Mouse (Mus musculus): ENCODE measurements around the gene Wdr90. TPM values are rescaled to one million over a fixed set of nuclear protein-coding genes. Genes with fewer than 3 reads are reported as not detected.

Wdr90 gene
- polyA plus RNA-seq, 1 experiment, result not detected

- no peak for TF ChIP-seq POLR2A (IDR thresholded peaks at IDR 0.05; ENCODE audit: insufficient read depth, low read depth, low read length)
- TF ChIP-seq CTCF (IDR thresholded peaks at IDR 0.05; ENCODE audit: insufficient read depth, low read depth, low read length), result no peak
- Histone ChIP-seq H3K4me3 (ENCODE audit: insufficient read depth, low read depth, low read length) (no peak overlapping the region), H3K4me1 (ENCODE audit: control insufficient read depth, insufficient read depth, low read length) (0 out of 2 replicates have a peak, but pooled peaks cover 2% of the 10 kb centered on the region), H3K27ac (ENCODE audit: insufficient read depth, low read depth, low read length) (no peak overlapping the region)
Measured at GRCm38 (mm10) chr17:25886806-25887205, 25.5 kb upstream of the Wdr90 start.

- H3K27ac ChIP-seq (ENCODE audit: insufficient read depth, low read depth, low read length), result no peak overlapping the region
- TF ChIP-seq POLR2A (IDR thresholded peaks at IDR 0.05; ENCODE audit: insufficient read depth, low read depth, low read length) (no peak), CTCF (IDR thresholded peaks at IDR 0.05; ENCODE audit: insufficient read depth, low read depth, low read length) (no peak)
- H3K4me3 ChIP-seq (ENCODE audit: insufficient read depth, low read depth, low read length), result no peak overlapping the region
- WGBS, result 67% methylated on average over 4 of the region's 4 CpGs
- H3K4me1 ChIP-seq (ENCODE audit: control insufficient read depth, insufficient read depth, low read length), result 0 out of 2 replicates have a peak, but pooled peaks cover 2% of the 10 kb centered on the region
Measured at GRCm38 (mm10) chr17:25885636-25886035, 24.3 kb upstream of the Wdr90 start.

GRCm38 (mm10) chr17:25883824-25884223 is 22.5 kb upstream of the Wdr90 start:
- 92% methylated on average over 3 of the region's 3 CpGs for whole genome bisulfite sequencing
- TF ChIP-seq CTCF (IDR thresholded peaks at IDR 0.05; ENCODE audit: insufficient read depth, low read depth, low read length) (no peak), POLR2A (IDR thresholded peaks at IDR 0.05; ENCODE audit: insufficient read depth, low read depth, low read length) (no peak)
- Histone ChIP-seq H3K27ac (ENCODE audit: insufficient read depth, low read depth, low read length) (no peak overlapping the region), H3K4me1 (ENCODE audit: control insufficient read depth, insufficient read depth, low read length) (peaks cover 8% of the 10 kb centered on the region; the same call in 1 of the 2 replicates), H3K4me3 (ENCODE audit: insufficient read depth, low read depth, low read length) (no peak overlapping the region)

- 73% methylated on average over 8 of the region's 8 CpGs for WGBS
- TF ChIP-seq CTCF (IDR thresholded peaks at IDR 0.05; ENCODE audit: insufficient read depth, low read depth, low read length), result no peak
- TF ChIP-seq POLR2A (IDR thresholded peaks at IDR 0.05; ENCODE audit: insufficient read depth, low read depth, low read length), result no peak
- Histone ChIP-seq H3K4me1 (ENCODE audit: control insufficient read depth, insufficient read depth, low read length) (peaks cover 11% of the 10 kb centered on the region; the same call in 1 of the 2 replicates), H3K27ac (ENCODE audit: insufficient read depth, low read depth, low read length) (no peak overlapping the region), H3K4me3 (ENCODE audit: insufficient read depth, low read depth, low read length) (no peak overlapping the region)
Measured at GRCm38 (mm10) chr17:25883268-25883667, 22.0 kb upstream of the Wdr90 start.

GRCm38 (mm10) chr17:25882306-25882705 is 21.0 kb upstream of the Wdr90 start:
- Histone ChIP-seq H3K4me3 (ENCODE audit: insufficient read depth, low read depth, low read length) (no peak overlapping the region), H3K4me1 (ENCODE audit: control insufficient read depth, insufficient read depth, low read length) (peaks cover 12% of the 10 kb centered on the region), H3K27ac (ENCODE audit: insufficient read depth, low read depth, low read length) (no peak overlapping the region)
- TF ChIP-seq POLR2A (IDR thresholded peaks at IDR 0.05; ENCODE audit: insufficient read depth, low read depth, low read length) (no peak), CTCF (IDR thresholded peaks at IDR 0.05; ENCODE audit: insufficient read depth, low read depth, low read length) (no peak)
- WGBS, result 65% methylated on average over 5 of the region's 5 CpGs

- no peak for TF ChIP-seq CTCF (IDR thresholded peaks at IDR 0.05; ENCODE audit: insufficient read depth, low read depth, low read length)
- TF ChIP-seq POLR2A (IDR thresholded peaks at IDR 0.05; ENCODE audit: insufficient read depth, low read depth, low read length), result no peak
- peaks cover 18% of the 10 kb centered on the region for H3K4me1 ChIP-seq (ENCODE audit: control insufficient read depth, insufficient read depth, low read length)
- no peak overlapping the region for H3K4me3 ChIP-seq (ENCODE audit: insufficient read depth, low read depth, low read length)
- WGBS, result 56% methylated on average over 4 of the region's 4 CpGs
- no peak overlapping the region for H3K27ac ChIP-seq (ENCODE audit: insufficient read depth, low read depth, low read length)
Measured at GRCm38 (mm10) chr17:25881691-25882090, 20.4 kb upstream of the Wdr90 start.

GRCm38 (mm10) chr17:25880913-25881641 is 19.8 kb upstream of the Wdr90 start:
- TF ChIP-seq CTCF (IDR thresholded peaks at IDR 0.05; ENCODE audit: insufficient read depth, low read depth, low read length) (no peak), POLR2A (IDR thresholded peaks at IDR 0.05; ENCODE audit: insufficient read depth, low read depth, low read length) (no peak)
- H3K4me3 ChIP-seq (ENCODE audit: insufficient read depth, low read depth, low read length), result no peak overlapping the region
- no peak overlapping the region for H3K27ac ChIP-seq (ENCODE audit: insufficient read depth, low read depth, low read length)
- WGBS, result 26% methylated on average over 5 of the region's 5 CpGs
- peaks cover 24% of the 10 kb centered on the region for H3K4me1 ChIP-seq (ENCODE audit: control insufficient read depth, insufficient read depth, low read length)

GRCm38 (mm10) chr17:25880196-25880910 is 19.1 kb upstream of the Wdr90 start, which contains the start of gene Wfikkn1:
TSS of gene Wfikkn1 (minus strand) at chr17:25880858.
- Histone ChIP-seq H3K27ac (ENCODE audit: insufficient read depth, low read depth, low read length) (no peak within 1 kb of the TSS), H3K4me3 (ENCODE audit: insufficient read depth, low read depth, low read length) (no peak within 1 kb of the TSS), H3K4me1 (ENCODE audit: control insufficient read depth, insufficient read depth, low read length) (peaks cover 27% of the 10 kb centered on the region)
- no peak for TF ChIP-seq CTCF (IDR thresholded peaks at IDR 0.05; ENCODE audit: insufficient read depth, low read depth, low read length)
- 37% methylated on average over 5 of the region's 5 CpGs for WGBS

- TF ChIP-seq POLR2A (IDR thresholded peaks at IDR 0.05; ENCODE audit: insufficient read depth, low read depth, low read length) (no peak), CTCF (IDR thresholded peaks at IDR 0.05; ENCODE audit: insufficient read depth, low read depth, low read length) (no peak)
- Histone ChIP-seq H3K4me1 (ENCODE audit: control insufficient read depth, insufficient read depth, low read length) (peaks cover 27% of the 10 kb centered on the region), H3K4me3 (ENCODE audit: insufficient read depth, low read depth, low read length) (no peak overlapping the region), H3K27ac (ENCODE audit: insufficient read depth, low read depth, low read length) (no peak overlapping the region)
- WGBS, result 73% methylated on average over 8 of the region's 8 CpGs
Measured at GRCm38 (mm10) chr17:25879750-25880149, 18.4 kb upstream of the Wdr90 start.

Data from olfactory bulb, adult 2 months (tissue).